Mouse (Mus musculus): ENCODE results near the gene Dab1. TPM values are rescaled to one million over a fixed set of nuclear protein-coding genes. Genes with fewer than 3 reads are reported as not detected.

Dab1 gene
- total and polyA plus RNA-seq, 3 experiments = not detected

DNA sequence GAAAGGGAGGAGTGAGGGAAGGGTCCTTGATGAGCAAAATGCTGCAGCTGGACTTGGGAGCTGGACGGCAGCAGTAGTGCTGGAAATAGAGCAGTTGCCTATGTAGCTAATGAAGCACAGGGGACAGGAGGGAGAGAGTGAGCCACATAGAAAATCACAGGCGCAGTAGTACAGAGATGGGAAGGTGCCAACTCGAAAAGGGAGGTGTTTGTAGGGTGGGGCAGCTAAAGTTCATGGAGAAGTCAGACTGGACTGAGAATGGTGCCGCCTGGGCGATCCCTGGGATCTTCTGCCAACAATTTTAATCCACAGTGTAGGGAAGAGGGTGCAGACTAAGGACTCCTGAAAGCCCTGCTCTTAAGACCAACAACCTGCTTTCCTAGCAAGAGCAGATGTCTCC is 1055.5 kb downstream of the Dab1 start:
- no peak overlapping the region for H3K4me3 ChIP-seq (ENCODE audit: control insufficient read depth in 1 of 2, insufficient read depth in 1 of 2, low read depth in 2 of 2, low read length in 2 of 2)
- H3K27ac ChIP-seq (ENCODE audit: control insufficient read depth, low read depth, low read length) = no peak overlapping the region
- no peak for DNase-seq (ENCODE audit: low read depth, low spot score)
- no peaks in the 10 kb centered on the region for H3K79me2 ChIP-seq (ENCODE audit: control insufficient read depth, insufficient read depth, low read length, poor library complexity)
- H3K9me3 ChIP-seq (replicated peaks; ENCODE audit: insufficient read depth, low read length) = no peaks in the 10 kb centered on the region
- no peaks in the 10 kb centered on the region for H3K4me1 ChIP-seq (ENCODE audit: control insufficient read depth in 1 of 2, insufficient read depth in 2 of 2, low read length in 2 of 2)
- H3K27me3 ChIP-seq (ENCODE audit: control insufficient read depth in 1 of 2, insufficient read depth in 2 of 2, low read length in 2 of 2) = no peaks in the 10 kb centered on the region
- no peak overlapping the region for H3K9ac ChIP-seq (ENCODE audit: control insufficient read depth, low read depth, low read length, poor library complexity, severe bottlenecking)
- H3K36me3 ChIP-seq (ENCODE audit: control insufficient read depth in 1 of 2, insufficient read depth in 2 of 2, low read length in 2 of 2) = no peaks in the 10 kb centered on the region
- TF ChIP-seq SMC3 (IDR thresholded peaks at IDR 0.05; ENCODE audit: low read depth, low read length) (no peak), JUND (IDR thresholded peaks at IDR 0.05; ENCODE audit: low read depth, low read length) (no peak), USF2 (IDR thresholded peaks at IDR 0.05; ENCODE audit: borderline replicate concordance in 1 of 2, insufficient read depth in 1 of 2, low read depth in 1 of 2, low read length in 2 of 2) (no peak), TAL1 (IDR thresholded peaks at IDR 0.05; ENCODE audit: low read length) (no peak), ZC3H11A (IDR thresholded peaks at IDR 0.05; ENCODE audit: low read depth, low read length) (no peak), ZNF384 (IDR thresholded peaks at IDR 0.05; ENCODE audit: low read depth, low read length) (no peak), CHD2 (IDR thresholded peaks at IDR 0.05; ENCODE audit: low read length) (no peak), POLR2AphosphoS5 (IDR thresholded peaks at IDR 0.05; ENCODE audit: borderline replicate concordance, low read depth, low read length) (no peak), SIN3A (IDR thresholded peaks at IDR 0.05; ENCODE audit: low read length) (no peak), E2F4 (IDR thresholded peaks at IDR 0.05; ENCODE audit: borderline replicate concordance, low read depth, low read length) (no peak), MYB (IDR thresholded peaks at IDR 0.05; ENCODE audit: low read depth, low read length) (no peak), CHD1 (IDR thresholded peaks at IDR 0.05; ENCODE audit: low read depth, low read length) (no peak), KAT2A (conservative IDR thresholded peaks at IDR 0.05; ENCODE audit: low read depth, low read length) (no peak), UBTF (IDR thresholded peaks at IDR 0.05; ENCODE audit: borderline replicate concordance, insufficient read depth, low read depth, low read length) (no peak), RCOR1 (IDR thresholded peaks at IDR 0.05; ENCODE audit: low read depth, low read length) (no peak)

- H3K9ac ChIP-seq (ENCODE audit: control insufficient read depth, low read depth, low read length, poor library complexity, severe bottlenecking) = no peak overlapping the region
- no peaks in the 10 kb centered on the region for H3K79me2 ChIP-seq (ENCODE audit: control insufficient read depth, insufficient read depth, low read length, poor library complexity)
- H3K36me3 ChIP-seq (ENCODE audit: control insufficient read depth in 1 of 2, insufficient read depth in 2 of 2, low read length in 2 of 2) = no peaks in the 10 kb centered on the region
- H3K4me3 ChIP-seq (ENCODE audit: control insufficient read depth in 1 of 2, insufficient read depth in 1 of 2, low read depth in 2 of 2, low read length in 2 of 2) = no peak overlapping the region
- H3K27me3 ChIP-seq (ENCODE audit: control insufficient read depth in 1 of 2, insufficient read depth in 2 of 2, low read length in 2 of 2) = no peaks in the 10 kb centered on the region
- no peaks in the 10 kb centered on the region for H3K4me1 ChIP-seq (ENCODE audit: control insufficient read depth in 1 of 2, insufficient read depth in 2 of 2, low read length in 2 of 2)
- no peak for DNase-seq (ENCODE audit: low read depth, low spot score)
- TF ChIP-seq MYB (IDR thresholded peaks at IDR 0.05; ENCODE audit: low read depth, low read length) = no peak
- TF ChIP-seq SMC3 (IDR thresholded peaks at IDR 0.05; ENCODE audit: low read depth, low read length) = no peak
- no peak for TF ChIP-seq GATA1 (IDR thresholded peaks at IDR 0.05; ENCODE audit: low read depth, low read length)
- TF ChIP-seq ZNF384 (IDR thresholded peaks at IDR 0.05; ENCODE audit: low read depth, low read length) = no peak
- TF ChIP-seq RCOR1 (IDR thresholded peaks at IDR 0.05; ENCODE audit: low read depth, low read length) = no peak
- TF ChIP-seq SIN3A (IDR thresholded peaks at IDR 0.05; ENCODE audit: low read length) = no peak
- TF ChIP-seq EP300 (IDR thresholded peaks at IDR 0.05; ENCODE audit: low read depth in 1 of 2, low read length in 2 of 2) = no peak
- no peak for TF ChIP-seq POLR2AphosphoS5 (IDR thresholded peaks at IDR 0.05; ENCODE audit: borderline replicate concordance, low read depth, low read length)
- no peak for TF ChIP-seq NRF1 (IDR thresholded peaks at IDR 0.05; ENCODE audit: insufficient read depth, low read depth, low read length, poor library complexity, severe bottlenecking)
- TF ChIP-seq ELF1 (IDR thresholded peaks at IDR 0.05; ENCODE audit: low read depth, low read length) = no peak
- TF ChIP-seq MAFK (IDR thresholded peaks at IDR 0.05; ENCODE audit: borderline replicate concordance, low read depth, low read length) = no peak
- TF ChIP-seq ZMIZ1 (IDR thresholded peaks at IDR 0.05; ENCODE audit: low read depth, low read length) = no peak
- TF ChIP-seq MAZ (IDR thresholded peaks at IDR 0.05; ENCODE audit: low read depth, low read length) = no peak
- TF ChIP-seq BHLHE40 (IDR thresholded peaks at IDR 0.05; ENCODE audit: borderline replicate concordance, low read depth, low read length) = no peak
- no peak for TF ChIP-seq GABPA (IDR thresholded peaks at IDR 0.05; ENCODE audit: low read depth, low read length)
- TF ChIP-seq RAD21 (IDR thresholded peaks at IDR 0.05; ENCODE audit: low read depth, low read length) = no peak
- H3K27ac ChIP-seq (ENCODE audit: control insufficient read depth, low read depth, low read length) = no peak overlapping the region
- no peaks in the 10 kb centered on the region for H3K9me3 ChIP-seq (replicated peaks; ENCODE audit: insufficient read depth, low read length)
Measured at GRCm38 (mm10) chr4:104678234-104678633, 1059.1 kb downstream of the Dab1 start.

Measured in MEL (cell line).